In the genomic region with DNA sequence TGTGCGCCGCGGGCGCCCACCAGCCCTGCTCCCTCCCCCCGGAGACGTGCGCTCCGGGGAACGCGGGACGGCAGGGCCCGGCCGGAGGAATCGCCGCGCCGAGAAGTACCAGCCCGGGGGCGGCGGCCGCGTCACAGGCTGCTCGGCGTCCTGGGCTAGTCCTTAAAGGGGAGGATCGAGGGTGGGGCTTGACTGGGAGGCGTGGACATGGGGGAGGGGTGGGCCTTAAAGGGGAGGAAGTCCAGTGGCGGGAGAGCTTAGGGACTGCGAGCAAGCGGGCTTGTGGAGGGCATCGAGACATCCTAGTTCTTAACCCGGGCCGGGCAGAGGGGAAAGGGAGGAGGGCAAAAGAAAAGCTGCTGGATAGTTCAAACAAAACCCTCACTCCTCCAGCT, we compare ENCODE assay signal across 8 mouse cellular contexts. TPM values are rescaled to one million over a fixed set of nuclear protein-coding genes. Genes with fewer than 3 reads are reported as not detected.
DNase-seq lines count a peak whose midpoint lies in the region; ATAC-seq and TF ChIP-seq lines count a peak whose summit lies in the region.

A gene (minus strand): TSS at position 127 of the 395 bp plus-strand sequence.

- peak within 1 kb of the TSS; percentile 93 for H3K4me3 ChIP-seq in hindbrain, embryonic 13.5 days
- peak within 1 kb of the TSS; percentile 63 for H3K4me3 ChIP-seq in macrophage (ENCODE audit: inconsistent target)

- in situ Hi-C loops in Patski (cut with MboI; ENCODE audit: low pct_unique_long_range_greater_than_20kb), result loop anchor here (5.0 kb wide), 1 partner anchor 35 kb away; no protein-coding TSS in a partner anchor

- CTCF ChIA-PET in Patski (lab: Charles Lee), result interaction anchor here (2.0 kb wide), 1 partner anchor 19 kb away, joined by 9 read pairs; no protein-coding TSS in a partner anchor

- peak; percentile 86 for ATAC-seq in Patski
- ATAC-seq in hindbrain, embryonic 13.5 days (ENCODE audit: low FRiP score), result peak; percentile 96

- no peak for TF ChIP-seq CTCF in Patski (IDR thresholded peaks at IDR 0.05)

- peak within 1 kb of the TSS; percentile 93 for H3K9ac ChIP-seq in hindbrain, embryonic 13.5 days

- H3K79me2 ChIP-seq in macrophage (ENCODE audit: inconsistent target), result peaks cover 44% of the 10 kb centered on the region

- POLR2A ChIA-PET in Patski (lab: Charles Lee), result interaction anchor here (0.7 kb wide), 1 partner anchor 286 kb away, joined by 4 read pairs; no protein-coding TSS in a partner anchor

- H3K27me3 ChIP-seq in Patski, result no peaks in the 10 kb centered on the region
- H3K27me3 ChIP-seq in hindbrain, embryonic 13.5 days, result peaks cover 3% of the 10 kb centered on the region; the same call in 1 of the 2 replicates

- no peaks in the 10 kb centered on the region for H3K9me3 ChIP-seq in hindbrain, embryonic 13.5 days

- under 1% methylated on average over 32 of the region's 32 CpGs for WGBS in hindbrain, embryonic 13.5 days
- WGBS in macrophage (ENCODE audit: missing documents), result under 1% methylated on average over 31 of the region's 32 CpGs

- peak within 1 kb of the TSS; percentile 80 for H3K4me2 ChIP-seq in hindbrain, embryonic 13.5 days

- peak within 1 kb of the TSS; percentile 88 for H3K27ac ChIP-seq in hindbrain, embryonic 13.5 days
- peak within 1 kb of the TSS; percentile 80 for H3K27ac ChIP-seq in macrophage

- H3K4me1 ChIP-seq in hindbrain, embryonic 13.5 days (replicated peaks), result peaks cover 44% of the 10 kb centered on the region

- H3K36me3 ChIP-seq in hindbrain, embryonic 13.5 days, result no peaks in the 10 kb centered on the region
- H3K36me3 ChIP-seq in macrophage (ENCODE audit: inconsistent target), result no peaks in the 10 kb centered on the region

- DNase-seq in Patski (ENCODE audit: low read depth, low spot score), result no peak
- peak; percentile 98 for DNase-seq in cerebellum, postnatal 10 days
- peak; percentile 54 to 78 for DNase-seq in frontal cortex, postnatal 14 days (ENCODE audit: low spot score in 2 of 2)
- DNase-seq in left cerebral cortex, adult 11 months (ENCODE audit: low spot score), result peak; percentile 81
- peak; percentile 92 for DNase-seq in right cerebral cortex, adult 18-20 months
- peak; percentile 83 for DNase-seq in urinary bladder, postnatal 10 days (ENCODE audit: low spot score)

RNA-seq across cellular contexts. Expression of the gene that starts here (rescaled TPM):
- polyA plus RNA-seq in Patski (2021), result 129 TPM
- polyA plus RNA-seq in hindbrain, embryonic 13.5 days (2015; fragmentation: Nextera tagmentation; extraction: Ambion mirVana), result 22.0 and 23.1 TPM in 2 replicates
- total RNA-seq in macrophage (2018; cell fraction: chromatin; rRNA removed), result 1,000 to 10,000 TPM in 2 of 26 experiments, 100 to 1,000 TPM in 16, 10 to 100 TPM in 8; 49.4 to 1,356 (median 242) TPM
- total RNA-seq in macrophage (2018; cell fraction: cytosol; rRNA removed), result 100 to 1,000 TPM; 131 to 754 (median 228) TPM
- 1,000 to 10,000 TPM in 3 of 26 experiments, 100 to 1,000 TPM in 21, 10 to 100 TPM in 2; 85.5 to 1,231 (median 424) TPM for total RNA-seq in macrophage (2018; cell fraction: nucleus; rRNA removed)
- polyA plus RNA-seq in macrophage (2018), result 87.7 to 156 TPM (median 109 TPM) in 3 replicates
